Mouse (Mus musculus) MEL (cell line): ENCODE results near the gene Zfp493. TPM values are rescaled to one million over a fixed set of nuclear protein-coding genes. Genes with fewer than 3 reads are reported as not detected.

Experiments
- DNase-seq: peaks from one replicate; pipeline ENCODE4 v3.0.0; 2011; ENCODE audit warnings: low read depth, low spot score
- H3K27ac ChIP-seq: 2 replicates; pipeline ENCODE4 v1.5.1; 2012; ENCODE audit warnings: low read depth, mild to moderate bottlenecking, control low read depth, low read length, moderate library complexity; ENCODE audit not compliant: control insufficient read depth
- H3K27me3 ChIP-seq, 2 experiments: fragments of 150-350 bp in 1 of 2; sonication (generic) in 1 of 2; 2 replicates each; pipeline ENCODE4 v1.6.1; 2012; ENCODE audit warnings: low read length in 2 of 2, mild to moderate bottlenecking in 2 of 2, improper control_type of control experiment in 1 of 2, moderate library complexity in 1 of 2; ENCODE audit not compliant: insufficient read depth in 2 of 2, control insufficient read depth in 1 of 2
- H3K36me3 ChIP-seq, 2 experiments: 2 replicates each; pipeline ENCODE4 v1.6.1; 2012 to 2014; ENCODE audit warnings: low read length in 2 of 2, improper control_type of control experiment in 1 of 2, inconsistent platforms in 1 of 2, mild to moderate bottlenecking in 1 of 2; ENCODE audit not compliant: insufficient read depth in 2 of 2, control insufficient read depth in 1 of 2
- H3K4me1 ChIP-seq, 2 experiments: fragments of 150-350 bp in 1 of 2; sonication (generic) in 1 of 2; 2 replicates each; pipeline ENCODE4 v1.6.1; 2012; ENCODE audit warnings: low read length in 2 of 2, improper control_type of control experiment in 1 of 2, mild to moderate bottlenecking in 1 of 2; ENCODE audit not compliant: insufficient read depth in 2 of 2, control insufficient read depth in 1 of 2
- H3K4me3 ChIP-seq, 2 experiments: fragments of 150-350 bp in 1 of 2; sonication (generic) in 1 of 2; 2 replicates each; pipeline ENCODE4 v1.5.1; 2012; ENCODE audit warnings: low read depth in 2 of 2, low read length in 2 of 2, mild to moderate bottlenecking in 2 of 2, moderate library complexity in 2 of 2, control low read depth in 1 of 2, improper control_type of control experiment in 1 of 2; ENCODE audit not compliant: control insufficient read depth in 1 of 2, insufficient read depth in 1 of 2
- H3K79me2 ChIP-seq: 2 replicates; pipeline ENCODE4 v1.6.1; 2012; ENCODE audit warnings: mild to moderate bottlenecking, low read length, moderate library complexity; ENCODE audit not compliant: control insufficient read depth, poor library complexity, insufficient read depth
- H3K9ac ChIP-seq: 2 replicates; pipeline ENCODE4 v1.6.1; 2012; ENCODE audit warnings: low read depth, mild to moderate bottlenecking, control low read depth, low read length, moderate library complexity; ENCODE audit not compliant: control insufficient read depth, poor library complexity, severe bottlenecking
- H3K9me3 ChIP-seq: fragments of 150-350 bp; sonication (generic); replicated peaks from 2 replicates; pipeline ENCODE4 v1.6.1; 2012; ENCODE audit warnings: mild to moderate bottlenecking, low read length, improper control_type of control experiment, moderate library complexity; ENCODE audit not compliant: insufficient read depth
- CHD2 ChIP-seq: IDR thresholded peaks from 2 replicates; pipeline ENCODE4 v1.6.1; 2011; ENCODE audit warnings: low read length, improper control_type of control experiment
- CTCF ChIP-seq, 3 experiments: IDR thresholded peaks in 2 of 3; conservative IDR thresholded peaks in 1 of 3; 2 replicates each; pipeline ENCODE4 v1.5.1; 2011 to 2012; ENCODE audit warnings: low read length in 3 of 3, low read depth in 2 of 3, mild to moderate bottlenecking in 2 of 3, improper control_type of control experiment in 1 of 3, inconsistent platforms in 1 of 3, mixed read lengths in 1 of 3, moderate library complexity in 1 of 3; ENCODE audit not compliant: control insufficient read depth in 1 of 3, insufficient read depth in 1 of 3, poor library complexity in 1 of 3, severe bottlenecking in 1 of 3
- E2F4 ChIP-seq: IDR thresholded peaks from 2 replicates; pipeline ENCODE4 v1.6.1; 2011; ENCODE audit warnings: low read depth, low read length, improper control_type of control experiment, borderline replicate concordance
- ELF1 ChIP-seq: IDR thresholded peaks from 2 replicates; pipeline ENCODE4 v1.6.1; 2014; ENCODE audit warnings: low read depth, mild to moderate bottlenecking, inconsistent platforms, low read length, improper control_type of control experiment, moderate library complexity
- GABPA ChIP-seq: IDR thresholded peaks from 2 replicates; pipeline ENCODE4 v1.6.1; 2012; ENCODE audit warnings: low read depth, mild to moderate bottlenecking, inconsistent platforms, low read length, improper control_type of control experiment, moderate library complexity
- JUND ChIP-seq: IDR thresholded peaks from 2 replicates; pipeline ENCODE4 v1.6.1; 2011; ENCODE audit warnings: low read depth, mild to moderate bottlenecking, improper control_type of control experiment, low read length
- KAT2A ChIP-seq: conservative IDR thresholded peaks from 2 replicates; pipeline ENCODE4 v1.6.1; 2012; ENCODE audit warnings: low read depth, low read length, improper control_type of control experiment, inconsistent platforms
- MAFK ChIP-seq: IDR thresholded peaks from 2 replicates; pipeline ENCODE4 v1.6.1; 2011; ENCODE audit warnings: low read depth, mild to moderate bottlenecking, low read length, improper control_type of control experiment, borderline replicate concordance
- MAX ChIP-seq: IDR thresholded peaks from 2 replicates; pipeline ENCODE4 v1.6.1; 2011; ENCODE audit warnings: low read length, improper control_type of control experiment
- MEF2A ChIP-seq: IDR thresholded peaks from 2 replicates; pipeline ENCODE4 v1.6.1; 2014; ENCODE audit warnings: low read depth, mild to moderate bottlenecking, inconsistent platforms, low read length, improper control_type of control experiment; ENCODE audit not compliant: poor library complexity, insufficient replicate concordance, severe bottlenecking; ENCODE audit errors: extremely low read depth
- MYC ChIP-seq: IDR thresholded peaks from 2 replicates; pipeline ENCODE4 v1.6.1; 2011; ENCODE audit warnings: low read depth, mild to moderate bottlenecking, low read length, improper control_type of control experiment, moderate library complexity
- RAD21 ChIP-seq: IDR thresholded peaks from 2 replicates; pipeline ENCODE4 v1.6.1; 2011; ENCODE audit warnings: mild to moderate bottlenecking, low read depth, low read length, improper control_type of control experiment
- SIN3A ChIP-seq: IDR thresholded peaks from 2 replicates; pipeline ENCODE4 v1.6.1; 2012; ENCODE audit warnings: low read length, improper control_type of control experiment, inconsistent platforms
- SMC3 ChIP-seq: IDR thresholded peaks from 2 replicates; pipeline ENCODE4 v1.6.1; 2011; ENCODE audit warnings: low read depth, low read length, improper control_type of control experiment
- TAL1 ChIP-seq: IDR thresholded peaks from 2 replicates; pipeline ENCODE4 v1.6.1; 2012; ENCODE audit warnings: mild to moderate bottlenecking, inconsistent platforms, low read length, moderate library complexity, mixed read lengths
- UBTF ChIP-seq: IDR thresholded peaks from 2 replicates; pipeline ENCODE4 v1.6.1; 2012; ENCODE audit warnings: low read depth, mild to moderate bottlenecking, inconsistent platforms, low read length, improper control_type of control experiment, moderate library complexity, borderline replicate concordance; ENCODE audit not compliant: insufficient read depth
- USF1 ChIP-seq: IDR thresholded peaks from 2 replicates; pipeline ENCODE4 v1.6.1; 2014; ENCODE audit warnings: low read depth, mild to moderate bottlenecking, inconsistent platforms, low read length, improper control_type of control experiment, moderate library complexity
- ZKSCAN1 ChIP-seq: IDR thresholded peaks from 2 replicates; pipeline ENCODE4 v1.6.1; 2012; ENCODE audit warnings: low read depth, mild to moderate bottlenecking, inconsistent platforms, low read length, improper control_type of control experiment, moderate library complexity
- ZNF384 ChIP-seq: IDR thresholded peaks from 2 replicates; pipeline ENCODE4 v1.6.1; 2012; ENCODE audit warnings: low read depth, mild to moderate bottlenecking, inconsistent platforms, low read length, improper control_type of control experiment
- polyA plus RNA-seq, 2 experiments: library from polyadenylated mRNA; stranded (reverse) in 1 of 2; unstranded in 1 of 2; fragments of >175 nt in 1 of 2; fragments of >200 nt in 1 of 2; gene quantifications; 2 replicates each; pipeline versions ENCODE4 v1.2.1 to v1.2.4; 2012; ENCODE audit warnings: low replicate concordance in 2 of 2, low read depth in 1 of 2; ENCODE audit not compliant: insufficient read length in 2 of 2, insufficient read depth in 1 of 2, missing spikeins in 1 of 2
- total RNA-seq: library from RNA; depleted of rRNA; stranded (reverse); fragments of 300-350 nt; gene quantifications from 2 replicates; pipeline ENCODE4 v1.2.3, GENCODE M21; 2012

Zfp493 gene
- total and polyA plus RNA-seq, 3 experiments: 0.38 TPM; not detected in 2

DNA sequence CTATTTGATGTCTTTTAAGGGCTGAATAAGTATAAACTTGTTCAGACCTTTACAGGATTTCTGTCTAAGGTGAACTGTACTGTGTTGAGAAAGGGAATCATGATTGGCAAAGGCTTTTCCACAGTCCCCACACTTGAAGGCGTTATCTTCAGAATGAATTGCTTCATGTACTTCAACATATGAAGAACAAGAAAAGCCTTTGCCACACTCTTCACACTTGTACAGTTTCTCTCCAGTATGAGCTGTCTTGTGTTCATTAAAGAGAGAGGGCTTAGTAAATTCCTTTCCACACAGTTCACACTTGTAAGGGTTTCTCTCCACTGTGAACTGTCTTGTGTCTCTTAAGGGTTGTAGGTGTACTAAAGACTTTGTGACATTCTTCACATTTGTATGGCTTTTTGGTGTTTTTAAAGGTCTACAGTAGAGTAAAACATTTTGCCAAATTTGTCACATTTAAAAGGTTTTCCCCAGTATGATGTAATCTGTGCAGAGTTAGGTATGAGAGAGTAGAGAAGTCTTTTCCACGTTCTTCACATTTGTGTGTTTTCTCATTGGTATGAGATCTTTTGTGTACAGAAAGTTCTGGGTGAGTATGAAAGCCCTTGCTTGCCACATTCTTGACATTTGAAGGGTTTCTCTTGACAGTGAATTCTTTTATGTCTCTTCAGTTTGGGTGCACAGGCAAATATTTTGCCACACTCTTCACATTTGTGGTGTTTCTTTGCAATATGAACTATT lies 16.3 kb upstream of the Zfp493 start:
- Histone ChIP-seq H3K4me3 (no peak overlapping the region), H3K36me3 (no peaks in the 10 kb centered on the region), H3K79me2 (no peaks in the 10 kb centered on the region), H3K4me1 (no peaks in the 10 kb centered on the region), H3K27ac (no peak overlapping the region), H3K9me3 (no peaks in the 10 kb centered on the region), H3K9ac (no peak overlapping the region), H3K27me3 (no peaks in the 10 kb centered on the region; a peak in 1 of 4 replicates)
- TF ChIP-seq E2F4 (no peak), TAL1 (no peak), USF1 (no peak), SIN3A (no peak), ZNF384 (no peak), MAX (no peak), CTCF (IDR thresholded peaks at IDR 0.05 in 2 of 3, conservative IDR thresholded peaks at IDR 0.05 in 1 of 3; ENCODE audit: control insufficient read depth in 1 of 3, insufficient read depth in 1 of 3, low read depth in 2 of 3, low read length in 3 of 3, poor library complexity in 1 of 3, severe bottlenecking in 1 of 3) (no peak), ZKSCAN1 (no peak), GABPA (no peak), KAT2A (no peak), CHD2 (no peak), ELF1 (no peak)
- DNase-seq: no peak

DNA sequence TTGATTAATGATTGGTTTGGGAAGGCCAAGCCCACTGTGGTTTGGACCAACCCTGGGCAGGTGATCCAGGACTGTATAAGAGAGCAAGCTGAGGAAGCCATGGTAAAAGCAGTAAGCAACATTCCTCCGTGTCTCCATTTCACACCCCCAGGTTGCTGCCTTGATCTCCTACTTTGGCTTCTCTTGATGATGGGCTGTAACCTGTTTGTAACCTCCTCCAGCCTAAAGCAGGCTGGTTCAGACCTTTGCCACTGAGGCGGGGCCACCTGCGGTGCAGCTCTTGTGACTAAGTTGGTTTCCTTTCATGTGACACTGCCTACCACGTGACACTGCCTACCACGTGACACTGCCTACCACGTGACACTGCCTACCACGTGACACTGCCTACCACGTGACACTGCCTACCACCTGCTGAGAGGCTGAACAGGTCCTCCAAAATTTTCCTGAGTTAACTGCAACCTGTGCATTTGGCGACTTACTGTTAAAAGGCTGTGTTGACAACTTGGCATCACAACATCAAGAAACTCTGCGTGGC lies 12.5 kb downstream of the Zfp493 start:
- no peaks in the 10 kb centered on the region for H3K27me3 ChIP-seq
- no peaks in the 10 kb centered on the region for H3K9me3 ChIP-seq
- no peaks in the 10 kb centered on the region for H3K36me3 ChIP-seq
- no peak overlapping the region for H3K9ac ChIP-seq
- no peak overlapping the region for H3K27ac ChIP-seq
- H3K4me1 ChIP-seq: no peaks in the 10 kb centered on the region
- TF ChIP-seq ELF1 (no peak), KAT2A (no peak), RAD21 (no peak), MAFK (no peak), MAX (no peak), E2F4 (no peak), ZNF384 (no peak), JUND (no peak), MYC (no peak), SMC3 (no peak), UBTF (no peak), MEF2A (no peak)
- no peaks in the 10 kb centered on the region for H3K79me2 ChIP-seq
- no peak overlapping the region for H3K4me3 ChIP-seq
- DNase-seq: no peak
